Mouse (Mus musculus): ENCODE data around the gene Psma6. TPM values are rescaled to one million over a fixed set of nuclear protein-coding genes. Genes with fewer than 3 reads are reported as not detected.

Gene Psma6
- total and polyA plus RNA-seq, 3 experiments = 255 to 309 TPM; not detected in 1

DNA sequence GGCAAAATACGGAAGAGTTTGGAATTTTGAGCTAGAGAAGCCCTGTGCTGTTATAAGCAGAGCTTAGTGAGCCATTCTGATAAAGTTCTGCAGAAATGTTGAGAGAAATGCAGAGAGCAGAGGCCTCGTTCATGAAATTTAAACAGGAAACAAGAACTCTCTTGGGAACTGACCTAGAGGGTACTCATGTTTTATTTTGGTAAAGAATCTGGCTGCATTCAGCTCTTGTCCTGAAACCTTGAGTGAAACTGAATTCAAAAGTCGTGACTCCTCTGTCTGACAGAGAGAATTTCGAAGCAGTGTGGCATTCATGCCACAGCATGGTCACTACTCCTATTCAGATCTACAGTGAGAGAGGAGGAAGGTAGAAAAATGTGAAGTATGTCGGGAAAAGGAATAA, 68.8 kb downstream of the Psma6 start:
- TF ChIP-seq TCF12 (IDR thresholded peaks at IDR 0.05; ENCODE audit: low read depth, low read length) (no peak), POLR2A (IDR thresholded peaks at IDR 0.05; ENCODE audit: control insufficient read depth in 1 of 2, insufficient read depth in 1 of 2, low read depth in 1 of 2, low read length in 2 of 2, poor library complexity in 1 of 2) (no peak), EP300 (IDR thresholded peaks at IDR 0.05; ENCODE audit: low read depth in 1 of 2, low read length in 2 of 2) (no peak), GATA1 (IDR thresholded peaks at IDR 0.05; ENCODE audit: low read depth, low read length) (no peak)
- H3K9ac ChIP-seq (ENCODE audit: control insufficient read depth, low read depth, low read length, poor library complexity, severe bottlenecking) = no peak overlapping the region
- no peaks in the 10 kb centered on the region for H3K4me1 ChIP-seq (ENCODE audit: control insufficient read depth in 1 of 2, insufficient read depth in 2 of 2, low read length in 2 of 2)
- no peaks in the 10 kb centered on the region for H3K9me3 ChIP-seq (replicated peaks; ENCODE audit: insufficient read depth, low read length)
- peaks cover 14 to 17% of the 10 kb centered on the region in 2 experiments for H3K27me3 ChIP-seq (ENCODE audit: control insufficient read depth in 1 of 2, insufficient read depth in 2 of 2, low read length in 2 of 2)
- no peaks in the 10 kb centered on the region for H3K79me2 ChIP-seq (ENCODE audit: control insufficient read depth, insufficient read depth, low read length, poor library complexity)
- no peak overlapping the region for H3K27ac ChIP-seq (ENCODE audit: control insufficient read depth, low read depth, low read length)
- H3K36me3 ChIP-seq (ENCODE audit: control insufficient read depth in 1 of 2, insufficient read depth in 2 of 2, low read length in 2 of 2) = no peaks in the 10 kb centered on the region; a peak in 1 of 4 replicates
- H3K4me3 ChIP-seq (ENCODE audit: control insufficient read depth in 1 of 2, insufficient read depth in 1 of 2, low read depth in 2 of 2, low read length in 2 of 2) = no peak overlapping the region
- DNase-seq (ENCODE audit: low read depth, low spot score) = no peak

- no peak for TF ChIP-seq MAFK (IDR thresholded peaks at IDR 0.05; ENCODE audit: borderline replicate concordance, low read depth, low read length)
- TF ChIP-seq BHLHE40 (IDR thresholded peaks at IDR 0.05; ENCODE audit: borderline replicate concordance, low read depth, low read length) = no peak
- TF ChIP-seq ZKSCAN1 (IDR thresholded peaks at IDR 0.05; ENCODE audit: low read depth, low read length) = no peak
- Histone ChIP-seq H3K9me3 (replicated peaks; ENCODE audit: insufficient read depth, low read length) (no peaks in the 10 kb centered on the region), H3K36me3 (ENCODE audit: control insufficient read depth in 1 of 2, insufficient read depth in 2 of 2, low read length in 2 of 2) (no peaks in the 10 kb centered on the region; a peak in 1 of 4 replicates), H3K4me1 (ENCODE audit: control insufficient read depth in 1 of 2, insufficient read depth in 2 of 2, low read length in 2 of 2) (peaks cover 0 to under 1% of the 10 kb centered on the region in 2 experiments; a peak in 1 of 4 replicates), H3K79me2 (ENCODE audit: control insufficient read depth, insufficient read depth, low read length, poor library complexity) (no peaks in the 10 kb centered on the region), H3K4me3 (ENCODE audit: control insufficient read depth in 1 of 2, insufficient read depth in 1 of 2, low read depth in 2 of 2, low read length in 2 of 2) (no peak overlapping the region), H3K27me3 (ENCODE audit: control insufficient read depth in 1 of 2, insufficient read depth in 2 of 2, low read length in 2 of 2) (peaks cover 14 to 20% of the 10 kb centered on the region in 2 experiments), H3K9ac (ENCODE audit: control insufficient read depth, low read depth, low read length, poor library complexity, severe bottlenecking) (no peak overlapping the region), H3K27ac (ENCODE audit: control insufficient read depth, low read depth, low read length) (no peak overlapping the region)
- no peak for DNase-seq (ENCODE audit: low read depth, low spot score)
These were observed 69.9 kb downstream of the Psma6 start for GRCm38 (mm10) chr12:55453924-55454323.

- H3K27ac ChIP-seq (ENCODE audit: control insufficient read depth, low read depth, low read length) = no peak overlapping the region
- H3K36me3 ChIP-seq (ENCODE audit: control insufficient read depth in 1 of 2, insufficient read depth in 2 of 2, low read length in 2 of 2) = no peaks in the 10 kb centered on the region; a peak in 1 of 4 replicates
- H3K4me3 ChIP-seq (ENCODE audit: control insufficient read depth in 1 of 2, insufficient read depth in 1 of 2, low read depth in 2 of 2, low read length in 2 of 2) = no peak overlapping the region
- peaks cover 0 to 4% of the 10 kb centered on the region in 2 experiments; a peak in 2 of 4 replicates for H3K4me1 ChIP-seq (ENCODE audit: control insufficient read depth in 1 of 2, insufficient read depth in 2 of 2, low read length in 2 of 2)
- no peaks in the 10 kb centered on the region for H3K79me2 ChIP-seq (ENCODE audit: control insufficient read depth, insufficient read depth, low read length, poor library complexity)
- H3K9me3 ChIP-seq (replicated peaks; ENCODE audit: insufficient read depth, low read length) = no peaks in the 10 kb centered on the region
- H3K9ac ChIP-seq (ENCODE audit: control insufficient read depth, low read depth, low read length, poor library complexity, severe bottlenecking) = no peak overlapping the region
- no peak for TF ChIP-seq USF1 (IDR thresholded peaks at IDR 0.05; ENCODE audit: low read depth, low read length)
- no peak for DNase-seq (ENCODE audit: low read depth, low spot score)
- peaks cover 14 to 20% of the 10 kb centered on the region in 2 experiments for H3K27me3 ChIP-seq (ENCODE audit: control insufficient read depth in 1 of 2, insufficient read depth in 2 of 2, low read length in 2 of 2)
These were observed 71.2 kb downstream of the Psma6 start for GRCm38 (mm10) chr12:55455206-55455605.

DNA sequence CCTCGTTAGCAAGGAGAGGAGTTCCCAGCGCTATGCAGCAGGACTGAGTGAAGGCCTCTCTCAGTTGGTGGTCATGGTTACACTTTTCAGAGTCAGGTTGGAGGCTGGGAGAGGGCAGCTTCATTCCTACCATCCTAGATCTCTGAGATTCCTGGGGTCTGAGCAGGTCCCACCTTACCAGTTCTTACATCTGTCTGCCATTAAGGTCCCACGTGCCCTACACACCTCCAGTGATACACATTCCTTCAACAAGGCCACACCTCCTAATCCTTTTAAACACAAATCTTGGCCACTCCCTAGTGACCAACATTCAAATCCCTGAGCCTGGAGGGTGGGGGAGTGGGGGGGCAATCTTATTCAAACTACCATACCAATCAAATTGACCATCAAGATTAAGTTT, 72.1 kb downstream of the Psma6 start:
- H3K9ac ChIP-seq (ENCODE audit: control insufficient read depth, low read depth, low read length, poor library complexity, severe bottlenecking) = no peak overlapping the region
- DNase-seq (ENCODE audit: low read depth, low spot score) = no peak
- H3K27ac ChIP-seq (ENCODE audit: control insufficient read depth, low read depth, low read length) = no peak overlapping the region
- H3K36me3 ChIP-seq (ENCODE audit: control insufficient read depth in 1 of 2, insufficient read depth in 2 of 2, low read length in 2 of 2) = no peaks in the 10 kb centered on the region
- H3K27me3 ChIP-seq (ENCODE audit: control insufficient read depth in 1 of 2, insufficient read depth in 2 of 2, low read length in 2 of 2) = peaks cover 17 to 20% of the 10 kb centered on the region in 2 experiments
- no peaks in the 10 kb centered on the region for H3K79me2 ChIP-seq (ENCODE audit: control insufficient read depth, insufficient read depth, low read length, poor library complexity)
- H3K4me3 ChIP-seq (ENCODE audit: control insufficient read depth in 1 of 2, insufficient read depth in 1 of 2, low read depth in 2 of 2, low read length in 2 of 2) = no peak overlapping the region
- H3K4me1 ChIP-seq (ENCODE audit: control insufficient read depth in 1 of 2, insufficient read depth in 2 of 2, low read length in 2 of 2) = peaks cover 0 to 4% of the 10 kb centered on the region in 2 experiments; a peak in 2 of 4 replicates
- H3K9me3 ChIP-seq (replicated peaks; ENCODE audit: insufficient read depth, low read length) = no peaks in the 10 kb centered on the region
- TF ChIP-seq POLR2AphosphoS2 (IDR thresholded peaks at IDR 0.05; ENCODE audit: low read length) = no peak
- no peak for TF ChIP-seq MAX (IDR thresholded peaks at IDR 0.05; ENCODE audit: low read length)
- TF ChIP-seq UBTF (IDR thresholded peaks at IDR 0.05; ENCODE audit: borderline replicate concordance, insufficient read depth, low read depth, low read length) = no peak
- no peak for TF ChIP-seq ZKSCAN1 (IDR thresholded peaks at IDR 0.05; ENCODE audit: low read depth, low read length)
- TF ChIP-seq MEF2A (IDR thresholded peaks at IDR 0.05; ENCODE audit: extremely low read depth, insufficient replicate concordance, low read depth, low read length, poor library complexity, severe bottlenecking) = no peak
- TF ChIP-seq JUND (IDR thresholded peaks at IDR 0.05; ENCODE audit: low read depth, low read length) = no peak
- TF ChIP-seq USF1 (IDR thresholded peaks at IDR 0.05; ENCODE audit: low read depth, low read length) = no peak
- TF ChIP-seq SIN3A (IDR thresholded peaks at IDR 0.05; ENCODE audit: low read length) = no peak
- TF ChIP-seq GABPA (IDR thresholded peaks at IDR 0.05; ENCODE audit: low read depth, low read length) = no peak
- no peak for TF ChIP-seq HCFC1 (IDR thresholded peaks at IDR 0.05; ENCODE audit: low read depth, low read length)
- no peak for TF ChIP-seq EP300 (IDR thresholded peaks at IDR 0.05; ENCODE audit: low read depth in 1 of 2, low read length in 2 of 2)
- TF ChIP-seq SMC3 (IDR thresholded peaks at IDR 0.05; ENCODE audit: low read depth, low read length) = no peak
- TF ChIP-seq NRF1 (IDR thresholded peaks at IDR 0.05; ENCODE audit: insufficient read depth, low read depth, low read length, poor library complexity, severe bottlenecking) = no peak
- TF ChIP-seq RCOR1 (IDR thresholded peaks at IDR 0.05; ENCODE audit: low read depth, low read length) = no peak
- TF ChIP-seq MYC (IDR thresholded peaks at IDR 0.05; ENCODE audit: low read depth, low read length) = no peak

Measured in MEL (cell line).